Mouse (Mus musculus): ENCODE data around the gene Vmn2r88.

DNA sequence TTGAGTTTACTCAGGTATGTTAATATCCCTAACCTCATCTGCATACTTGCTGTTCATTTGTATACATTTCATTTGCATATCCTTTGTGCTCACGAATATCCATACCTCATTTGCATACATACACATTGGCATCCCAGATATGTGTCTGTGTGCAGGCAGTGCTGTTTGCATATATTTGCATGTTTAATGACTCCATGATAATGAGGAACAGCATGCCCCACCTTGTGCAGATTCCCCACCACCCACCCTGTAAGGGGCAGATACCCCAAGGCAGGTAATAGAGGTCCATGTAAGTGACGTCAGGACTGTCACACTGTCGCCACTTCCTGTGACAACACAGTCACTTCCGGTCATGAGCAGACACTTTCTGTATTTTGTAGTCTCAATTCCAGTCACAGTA is 24.9 kb upstream of the Vmn2r88 start:
- no peak for TF ChIP-seq POLR2A (IDR thresholded peaks at IDR 0.05; ENCODE audit: borderline replicate concordance, extremely low read depth, low read depth, low read length)
- no peak for TF ChIP-seq CTCF (IDR thresholded peaks at IDR 0.05; ENCODE audit: insufficient read depth, low read length)
